Mouse (Mus musculus): ENCODE measurements around the gene Ppp1r13b.

Gene Ppp1r13b

DNA sequence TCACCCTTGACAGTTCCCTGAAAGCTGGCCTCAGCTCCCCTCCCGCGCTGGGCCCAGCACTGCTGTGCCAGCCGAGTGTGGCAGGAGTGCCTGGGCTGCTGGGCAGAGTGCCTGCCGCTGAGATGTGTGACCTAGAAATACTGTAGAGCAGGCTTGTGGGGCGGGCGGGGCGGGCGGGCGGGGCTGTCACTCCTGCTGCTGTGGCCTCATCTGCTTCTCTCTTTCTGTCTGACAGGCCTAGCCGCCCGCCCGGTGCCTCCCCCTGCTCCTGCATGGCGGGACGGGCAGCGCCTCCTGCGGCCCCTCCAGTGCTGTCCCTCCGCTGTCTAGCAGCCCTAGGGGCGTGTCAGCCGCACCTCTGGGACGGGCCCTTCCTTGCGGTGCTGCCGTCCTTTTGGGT is 113.8 kb downstream of the Ppp1r13b start:
- DNase-seq (ENCODE audit: low spot score), result peak; percentile 78

DNA sequence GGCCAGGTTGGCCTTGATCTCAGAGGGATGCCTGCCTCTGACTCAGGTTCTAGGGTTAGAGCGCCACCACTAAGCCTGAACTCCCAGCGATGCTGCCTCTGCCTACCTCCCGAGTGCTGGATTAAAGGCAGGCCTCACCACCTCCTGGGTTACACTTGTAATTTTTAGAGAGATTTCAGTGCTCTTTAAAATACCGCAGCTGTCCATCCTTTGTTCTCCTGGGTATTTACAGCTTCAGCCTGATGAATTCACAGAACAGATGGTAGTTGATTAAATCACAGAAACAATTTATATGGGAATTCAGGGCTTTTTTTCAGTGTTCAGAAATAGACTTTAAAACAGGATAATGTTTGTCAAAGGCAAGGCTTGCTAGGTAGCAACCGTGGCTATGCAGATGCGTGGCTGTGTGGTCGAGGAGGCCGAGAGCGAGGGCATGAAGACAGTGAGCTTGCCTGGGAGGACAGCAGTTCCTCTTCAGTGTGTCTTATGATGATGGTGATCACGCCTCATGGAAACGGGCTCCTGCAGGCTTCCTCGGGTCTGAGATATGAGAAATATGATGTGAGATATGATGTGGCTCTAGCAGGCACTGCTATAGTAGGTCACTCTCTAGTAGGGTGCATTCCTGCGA is 116.3 kb downstream of the Ppp1r13b start:
- no peak for DNase-seq (ENCODE audit: low spot score)

DNA sequence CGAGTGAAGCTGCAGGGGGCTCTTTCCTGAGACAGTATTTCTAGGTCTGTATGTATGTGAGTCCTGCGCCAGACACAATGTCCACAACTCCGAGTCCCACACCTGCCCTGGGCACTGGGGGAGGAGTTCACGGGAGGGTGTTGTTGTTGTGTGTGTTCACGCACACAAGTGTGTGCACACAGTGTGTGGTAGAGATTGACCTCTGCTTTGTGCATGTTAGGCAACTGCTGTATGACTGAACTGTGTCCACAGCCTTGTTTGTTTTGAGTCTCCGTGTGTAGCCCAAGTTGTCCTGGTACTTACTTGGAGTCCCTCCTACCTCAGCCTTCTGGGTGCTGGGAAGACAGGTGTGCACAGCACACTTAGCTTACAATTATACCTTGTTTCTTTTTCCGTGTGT is 117.3 kb downstream of the Ppp1r13b start:
- no peak for DNase-seq (ENCODE audit: low spot score)

DNA sequence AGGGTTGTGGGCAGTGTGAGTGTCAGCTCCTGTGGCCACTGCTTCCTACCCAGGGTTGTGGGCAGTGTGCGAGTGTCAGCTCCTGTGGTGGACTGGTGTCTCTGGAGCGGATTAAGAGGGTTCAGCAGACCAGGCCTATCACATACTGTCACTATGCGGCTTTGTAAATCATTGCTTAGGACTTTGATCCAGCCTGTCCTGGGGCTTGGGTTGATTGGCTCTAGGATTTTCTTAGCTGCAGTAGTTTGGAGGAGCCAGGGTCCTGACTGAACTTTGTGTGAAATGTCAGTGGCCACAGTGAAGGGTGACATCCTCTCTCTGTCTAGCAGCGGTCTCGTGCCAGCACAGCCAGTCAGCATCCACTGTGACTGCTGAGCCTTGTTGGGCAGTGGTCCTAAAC is 117.8 kb downstream of the Ppp1r13b start:
- DNase-seq (ENCODE audit: low spot score), result no peak

DNA sequence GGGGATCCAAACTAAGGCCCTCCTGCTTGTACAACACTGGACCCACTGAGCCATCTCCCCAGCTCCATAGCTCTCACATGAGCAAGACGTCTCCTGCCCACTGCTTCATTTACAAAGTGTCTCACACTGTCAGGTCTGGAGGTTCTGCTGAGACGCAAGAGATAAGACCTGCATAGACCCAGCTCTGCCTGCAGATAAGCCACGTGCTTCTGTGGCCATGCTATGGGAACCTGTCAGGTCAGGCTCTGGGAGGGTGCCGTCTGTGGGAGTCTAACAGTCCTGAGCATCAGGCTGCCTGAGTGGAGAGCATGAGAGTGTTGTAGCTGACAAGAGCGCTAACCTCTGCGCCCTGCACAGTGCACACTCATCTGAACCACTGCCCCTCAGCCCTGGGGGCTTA is 120.9 kb downstream of the Ppp1r13b start:
- DNase-seq (ENCODE audit: low spot score), result no peak

DNA sequence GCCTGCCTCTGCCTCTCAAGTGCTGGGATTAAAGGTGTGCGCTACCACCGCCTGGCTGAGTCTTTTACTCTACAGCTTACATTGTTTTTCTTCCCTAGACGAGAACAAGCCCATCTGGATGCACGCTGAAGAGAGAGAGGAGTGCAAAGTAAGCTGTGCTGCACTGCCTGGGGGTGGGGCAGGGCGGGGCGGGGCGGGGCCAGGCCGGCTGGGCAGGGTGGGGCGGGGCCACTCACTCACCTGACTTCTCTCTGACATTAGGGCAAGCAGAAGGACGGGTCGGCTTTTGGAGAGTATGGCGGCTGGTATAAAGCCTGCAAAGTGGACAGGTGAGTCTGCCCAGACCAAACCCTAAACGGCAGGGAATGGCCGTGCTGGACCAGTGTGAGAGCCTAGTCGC is 122.7 kb downstream of the Ppp1r13b start:
- no peak for DNase-seq (ENCODE audit: low spot score)

DNA sequence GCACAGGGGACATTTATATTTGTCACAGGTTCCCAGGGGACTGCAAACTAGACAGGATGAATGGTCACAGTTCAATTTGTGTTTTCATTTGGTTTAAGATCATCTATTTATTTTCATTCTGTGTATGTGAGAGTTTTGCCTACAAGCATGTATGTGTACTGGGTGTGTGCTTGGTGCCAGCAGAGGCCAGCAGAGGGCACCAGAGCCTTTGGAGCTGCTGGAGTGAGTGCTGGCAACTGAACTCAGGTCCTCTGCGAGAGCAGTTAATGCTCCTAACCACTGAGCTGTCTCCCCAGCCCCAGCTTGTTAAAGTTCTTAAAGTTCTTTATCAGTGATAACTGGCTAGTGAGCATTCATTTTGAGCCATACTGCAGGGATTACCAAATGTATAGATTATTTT is 128.4 kb downstream of the Ppp1r13b start:
- no peak for DNase-seq (ENCODE audit: low spot score)
